20 mouse cellular contexts compared by ENCODE assay signal in the genomic region with DNA sequence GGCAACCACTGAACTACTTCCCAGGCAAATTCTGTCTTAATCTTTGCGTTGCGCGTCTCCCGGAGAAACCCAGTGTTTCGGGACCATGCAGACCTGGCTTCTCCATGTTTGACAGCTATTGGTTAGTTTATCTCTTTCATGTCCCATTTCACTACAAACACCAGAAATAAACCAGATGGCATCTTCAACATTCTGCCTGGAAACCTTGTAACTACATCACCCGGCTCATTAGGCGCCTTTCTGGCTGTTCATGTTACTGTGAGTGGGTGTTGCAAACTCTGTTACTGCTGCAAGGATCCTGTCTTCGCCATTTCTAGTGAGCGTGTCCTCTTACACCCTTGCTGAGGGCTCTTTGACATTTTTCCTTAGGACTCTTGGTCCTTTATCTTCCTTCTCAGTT. TPM values are rescaled to one million over a fixed set of nuclear protein-coding genes. Genes with fewer than 3 reads are reported as not detected.
DNase-seq lines count a peak whose midpoint lies in the region; ATAC-seq lines count a peak whose summit lies in the region.
"Had no signal": no experiment of that assay in that cellular context is flagged by ENCODE, and none has a peak within 500 bp of the region (broad histone marks: within the 10 kb centered on the region; RNA-seq: fewer than 3 reads in every experiment).

No protein-coding gene starts in this region.

- WGBS in embryonic facial prominence, embryonic 11.5 days, result 85% methylated on average over 9 of the region's 9 CpGs
- WGBS in liver, embryonic 11.5 days, result 84% methylated on average over 9 of the region's 9 CpGs
- WGBS in midbrain, embryonic 11.5 days, result 91% methylated on average over 9 of the region's 9 CpGs

- H3K4me2 ChIP-seq in embryonic facial prominence, embryonic 11.5 days (ENCODE audit: low read depth, low read length), result no peak overlapping the region
- no peak overlapping the region for H3K4me2 ChIP-seq in liver, embryonic 11.5 days
- H3K4me2 ChIP-seq in midbrain, embryonic 11.5 days, result no peak overlapping the region
- H3K4me2 ChIP-seq: kidney, embryonic 15.5 days; limb, embryonic 15.5 days; neural tube, embryonic 13.5 days had no signal

- H3K9ac ChIP-seq in embryonic facial prominence, embryonic 11.5 days (replicated peaks; ENCODE audit: low read length), result no peak overlapping the region
- H3K9ac ChIP-seq in liver, embryonic 11.5 days (ENCODE audit: low read depth, low read length), result no peak overlapping the region
- no peak overlapping the region for H3K9ac ChIP-seq in midbrain, embryonic 11.5 days (ENCODE audit: low read length)
- H3K9ac ChIP-seq: kidney, embryonic 15.5 days; limb, embryonic 15.5 days; neural tube, embryonic 13.5 days had no signal

- peak; percentile 64 for DNase-seq in layer of hippocampus, adult 11-12 months (ENCODE audit: low spot score)
- no peak for DNase-seq in layer of hippocampus, postnatal 25 days (ENCODE audit: extremely low spot score in 1 of 2, low spot score in 1 of 2)
- peak; percentile 79 for DNase-seq in brain, adult 2 months (ENCODE audit: low read depth, low spot score)
- DNase-seq in embryonic facial prominence, embryonic 11.5 days (ENCODE audit: low spot score), result no peak
- peak; percentile 85 for DNase-seq in layer of hippocampus, adult 9-11 months
- DNase-seq in heart, postnatal 36 days, result no peak
- no peak for DNase-seq in liver, embryonic 11.5 days (ENCODE audit: low spot score)
- DNase-seq in midbrain, embryonic 11.5 days (ENCODE audit: low spot score, missing footprints), result no peak
- DNase-seq: adrenal gland, postnatal 14 days; cerebellum, postnatal 14 days; gastrocnemius, postnatal 25 days; lung, adult 18-20 months; lung, postnatal 4 days; thymus, postnatal 4 days had no signal

- H3K9me3 ChIP-seq in embryonic facial prominence, embryonic 11.5 days (replicated peaks; ENCODE audit: control insufficient read depth, low read length), result no peaks in the 10 kb centered on the region
- H3K9me3 ChIP-seq in liver, embryonic 11.5 days (ENCODE audit: control insufficient read depth, low read length), result no peaks in the 10 kb centered on the region
- H3K9me3 ChIP-seq in midbrain, embryonic 11.5 days (ENCODE audit: control insufficient read depth, low read length), result no peaks in the 10 kb centered on the region
- H3K9me3 ChIP-seq: heart, embryonic 10.5 days; kidney, embryonic 15.5 days; limb, embryonic 15.5 days; neural tube, embryonic 13.5 days had no signal

- no peaks in the 10 kb centered on the region for H3K36me3 ChIP-seq in embryonic facial prominence, embryonic 11.5 days (replicated peaks; ENCODE audit: control insufficient read depth, insufficient read depth, low read depth, low read length)
- no peaks in the 10 kb centered on the region for H3K36me3 ChIP-seq in liver, embryonic 11.5 days (ENCODE audit: control insufficient read depth, insufficient read depth, low read length)
- H3K36me3 ChIP-seq in midbrain, embryonic 11.5 days (ENCODE audit: control insufficient read depth, insufficient read depth, low read length), result no peaks in the 10 kb centered on the region
- H3K36me3 ChIP-seq: heart, embryonic 10.5 days; kidney, embryonic 15.5 days; limb, embryonic 15.5 days; neural tube, embryonic 13.5 days had no signal

- H3K4me1 ChIP-seq in embryonic facial prominence, embryonic 11.5 days (ENCODE audit: control insufficient read depth, insufficient read depth, low read length), result peaks cover 19% of the 10 kb centered on the region
- H3K4me1 ChIP-seq in liver, embryonic 11.5 days (replicated peaks; ENCODE audit: control insufficient read depth, insufficient read depth, low read length), result peaks cover 3% of the 10 kb centered on the region; the same call in 1 of the 2 replicates
- H3K4me1 ChIP-seq in midbrain, embryonic 11.5 days (ENCODE audit: control insufficient read depth, insufficient read depth, low read length), result peaks cover 23% of the 10 kb centered on the region

- no peak overlapping the region for H3K4me3 ChIP-seq in embryonic facial prominence, embryonic 11.5 days (ENCODE audit: low read depth, low read length)
- H3K4me3 ChIP-seq in liver, embryonic 11.5 days (ENCODE audit: low read depth, low read length), result no peak overlapping the region
- H3K4me3 ChIP-seq in midbrain, embryonic 11.5 days (ENCODE audit: low read depth, low read length), result no peak overlapping the region
- H3K4me3 ChIP-seq: heart, embryonic 10.5 days; kidney, embryonic 15.5 days; limb, embryonic 15.5 days; neural tube, embryonic 13.5 days had no signal

- no peaks in the 10 kb centered on the region for H3K27me3 ChIP-seq in embryonic facial prominence, embryonic 11.5 days (ENCODE audit: control insufficient read depth, insufficient read depth, low read length)
- no peaks in the 10 kb centered on the region for H3K27me3 ChIP-seq in liver, embryonic 11.5 days (replicated peaks; ENCODE audit: control insufficient read depth, insufficient read depth, low read length)
- H3K27me3 ChIP-seq in midbrain, embryonic 11.5 days (ENCODE audit: control insufficient read depth, insufficient read depth, low read length), result peaks cover 2% of the 10 kb centered on the region; the same call in 1 of the 2 replicates
- H3K27me3 ChIP-seq: limb, embryonic 15.5 days; neural tube, embryonic 13.5 days had no signal

- intact Hi-C loops in heart, postnatal 36 days (cut with DNase I), result no loop called here

- no peak for ATAC-seq in embryonic facial prominence, embryonic 11.5 days (replicated peaks; ENCODE audit: insufficient number of reproducible peaks, low FRiP score, low TSS enrichment, low read depth)
- no peak for ATAC-seq in liver, embryonic 11.5 days (replicated peaks; ENCODE audit: low FRiP score)
- no peak for ATAC-seq in midbrain, embryonic 11.5 days (ENCODE audit: low FRiP score)
- ATAC-seq: CD4-positive, CD25-positive, alpha-beta regulatory T cell, adult 4 months; midbrain, embryonic 16.5 days had no signal

- peak overlapping the region; percentile 85; the same call in 1 of the 2 replicates for H3K27ac ChIP-seq in embryonic facial prominence, embryonic 11.5 days (replicated peaks; ENCODE audit: low read depth, low read length)
- H3K27ac ChIP-seq in liver, embryonic 11.5 days (ENCODE audit: low read depth, low read length), result no peak overlapping the region
- no peak overlapping the region for H3K27ac ChIP-seq in midbrain, embryonic 11.5 days (ENCODE audit: low read depth, low read length)
- H3K27ac ChIP-seq: limb, embryonic 15.5 days; neural tube, embryonic 13.5 days had no signal

RNA-seq across cellular contexts. Expression of a gene that starts 47.0 kb away (rescaled TPM):
- total RNA-seq in layer of hippocampus, postnatal 25 days (2021), result 100 to 1,000 TPM; 534 to 747 TPM
- 1,482 and 1,542 TPM in 2 replicates for polyA plus RNA-seq in embryonic facial prominence, embryonic 11.5 days (2014; fragmentation: Nextera tagmentation; extraction: Ambion mirVana)
- under 1 TPM; 0.51 to 0.89 TPM for total RNA-seq in heart, postnatal 36 days (2021)
- polyA plus RNA-seq in liver, embryonic 11.5 days (2014; fragmentation: Nextera tagmentation; extraction: Ambion mirVana), result 143 and 171 TPM in 2 replicates
- 1,391 and 1,438 TPM in 2 replicates for polyA plus RNA-seq in midbrain, embryonic 11.5 days (2014; fragmentation: Nextera tagmentation; extraction: Ambion mirVana)

RNA-seq across cellular contexts. Expression of a gene that starts 58.2 kb away (rescaled TPM):
- 100 to 1,000 TPM; 122 to 130 TPM for total RNA-seq in layer of hippocampus, postnatal 25 days (2021)
- 90.2 and 97.9 TPM in 2 replicates for polyA plus RNA-seq in embryonic facial prominence, embryonic 11.5 days (2014; fragmentation: Nextera tagmentation; extraction: Ambion mirVana)
- total RNA-seq in heart, postnatal 36 days (2021), result 10 to 100 TPM; 46.0 to 53.7 TPM
- 25.9 and 26.2 TPM in 2 replicates for polyA plus RNA-seq in liver, embryonic 11.5 days (2014; fragmentation: Nextera tagmentation; extraction: Ambion mirVana)
- 110 and 117 TPM in 2 replicates for polyA plus RNA-seq in midbrain, embryonic 11.5 days (2014; fragmentation: Nextera tagmentation; extraction: Ambion mirVana)

Comparison
In these comparisons a context has a peak if more than half of its experiments do, and no peak if none do; other contexts are left out.
1. DNase-seq: peak in layer of hippocampus, adult 11-12 months (single experiment), brain, adult 2 months (single experiment) and layer of hippocampus, adult 9-11 months (single experiment); none in layer of hippocampus, postnatal 25 days (0 of 2), embryonic facial prominence, embryonic 11.5 days (single experiment), heart, postnatal 36 days (0 of 2), liver, embryonic 11.5 days (single experiment) and midbrain, embryonic 11.5 days (single experiment).